ENCODE assay signal across 8 mouse cellular contexts in the genomic region with DNA sequence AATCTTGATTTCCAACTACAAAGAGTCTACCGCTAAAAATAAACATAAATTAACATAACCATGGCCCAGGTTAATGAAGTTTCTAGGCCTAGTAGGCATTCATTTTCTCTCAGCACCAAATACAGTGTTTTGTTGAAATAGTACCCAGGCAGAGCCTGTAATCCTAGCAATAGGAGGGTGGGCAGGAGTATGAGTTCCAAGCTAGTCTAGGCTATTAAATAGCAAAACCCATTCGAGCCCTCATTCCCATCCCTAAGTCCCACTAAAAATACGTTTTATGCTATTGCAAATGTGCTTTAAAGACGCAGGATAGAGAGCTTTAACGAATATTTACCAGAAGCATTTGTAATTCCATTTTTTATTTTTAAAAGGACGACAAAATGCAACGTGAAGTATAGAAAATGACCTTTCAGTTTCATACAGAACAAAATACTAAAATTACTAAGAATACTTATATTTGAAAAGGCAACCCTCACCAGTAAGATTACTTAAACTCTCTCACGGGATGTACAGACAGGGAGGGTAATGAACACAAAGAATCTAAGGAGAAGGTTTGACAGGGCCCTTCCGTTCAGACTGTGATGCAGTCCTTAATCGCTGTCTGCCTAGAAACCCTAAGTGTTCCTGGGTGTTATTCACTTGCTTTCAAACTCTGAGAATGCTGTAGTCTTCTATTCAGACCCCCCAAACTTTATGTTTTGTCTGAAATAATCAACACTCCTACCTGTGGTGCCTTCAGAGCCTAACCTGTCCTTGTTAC. TPM values are rescaled to one million over a fixed set of nuclear protein-coding genes. Genes with fewer than 3 reads are reported as not detected.
A peak's percentile ranks its signal among the peaks of the same experiment; 100 is the strongest.
DNase-seq lines count a peak whose midpoint lies in the region; ATAC-seq and TF ChIP-seq lines count a peak whose summit lies in the region.

No protein-coding gene starts in this region.

- no peaks in the 10 kb centered on the region for H3K9me3 ChIP-seq in megakaryocyte, embryonic 14.5 days
- H3K9me3 ChIP-seq in embryonic facial prominence, embryonic 14.5 days (ENCODE audit: control insufficient read depth, low read length), result no peaks in the 10 kb centered on the region
- no peaks in the 10 kb centered on the region for H3K9me3 ChIP-seq in intestine, embryonic 16.5 days (ENCODE audit: control insufficient read depth, low read length)

- DNase-seq in embryonic facial prominence, embryonic 14.5 days (ENCODE audit: low spot score), result no peak
- no peak for DNase-seq in layer of hippocampus, postnatal 36 days
- DNase-seq in kidney, postnatal 25 days, result no peak
- DNase-seq in frontal cortex, postnatal 36 days (ENCODE audit: low spot score in 2 of 2), result no peak

- WGBS in embryonic facial prominence, embryonic 14.5 days, result under 1% methylated on average over 10 of the region's 10 CpGs
- 2% methylated on average over 10 of the region's 10 CpGs for WGBS in intestine, embryonic 16.5 days
- under 1% methylated on average over 10 of the region's 10 CpGs for WGBS in olfactory bulb, adult 2 months

- H3K9ac ChIP-seq in embryonic facial prominence, embryonic 14.5 days (ENCODE audit: low read depth, low read length), result peak overlapping the region; percentile 100
- peak overlapping the region; percentile 100 for H3K9ac ChIP-seq in intestine, embryonic 16.5 days (ENCODE audit: low read depth, low read length)

- peak overlapping the region; percentile 100 for H3K4me3 ChIP-seq in megakaryocyte, embryonic 14.5 days (replicated peaks)
- peak overlapping the region; percentile 98 for H3K4me3 ChIP-seq in embryonic facial prominence, embryonic 14.5 days (ENCODE audit: low read depth, low read length)
- H3K4me3 ChIP-seq in intestine, embryonic 16.5 days (ENCODE audit: low read length), result peak overlapping the region; percentile 97
- H3K4me3 ChIP-seq in olfactory bulb, adult 2 months (ENCODE audit: insufficient read depth, low read depth, low read length), result peak overlapping the region; percentile 65

- ATAC-seq in megakaryocyte, adult 5-6 weeks (ENCODE audit: poor library complexity, severe bottlenecking), result no peak
- no peak for ATAC-seq in embryonic facial prominence, embryonic 14.5 days (ENCODE audit: low read depth)
- peak; percentile 1; the same call in 1 of the 2 replicates for ATAC-seq in intestine, embryonic 16.5 days

- H3K27ac ChIP-seq in embryonic facial prominence, embryonic 14.5 days (replicated peaks; ENCODE audit: low read depth, low read length), result peak overlapping the region; percentile 100
- peak overlapping the region; percentile 100 for H3K27ac ChIP-seq in intestine, embryonic 16.5 days (ENCODE audit: low read length)
- peak overlapping the region; percentile 98 for H3K27ac ChIP-seq in olfactory bulb, adult 2 months (ENCODE audit: insufficient read depth, low read depth, low read length)

- peak overlapping the region; percentile 92 for H3K4me2 ChIP-seq in embryonic facial prominence, embryonic 14.5 days (ENCODE audit: low read depth, low read length)
- peak overlapping the region; percentile 83 for H3K4me2 ChIP-seq in intestine, embryonic 16.5 days (ENCODE audit: low read depth, low read length)

- no peaks in the 10 kb centered on the region for H3K27me3 ChIP-seq in megakaryocyte, embryonic 14.5 days (replicated peaks)
- no peaks in the 10 kb centered on the region for H3K27me3 ChIP-seq in embryonic facial prominence, embryonic 14.5 days (replicated peaks; ENCODE audit: control insufficient read depth, insufficient read depth, low read length)
- no peaks in the 10 kb centered on the region for H3K27me3 ChIP-seq in intestine, embryonic 16.5 days (replicated peaks; ENCODE audit: control insufficient read depth, insufficient read depth, low read length)

- TF ChIP-seq POLR2A in olfactory bulb, adult 2 months (IDR thresholded peaks at IDR 0.05; ENCODE audit: insufficient read depth, low read depth, low read length), result no peak

- TF ChIP-seq CTCF in olfactory bulb, adult 2 months (IDR thresholded peaks at IDR 0.05; ENCODE audit: insufficient read depth, low read depth, low read length), result no peak

- H3K36me3 ChIP-seq in megakaryocyte, embryonic 14.5 days (replicated peaks; ENCODE audit: low read length), result peaks cover 18% of the 10 kb centered on the region
- 0 out of 2 replicates have a peak, but pooled peaks cover 5% of the 10 kb centered on the region for H3K36me3 ChIP-seq in embryonic facial prominence, embryonic 14.5 days (ENCODE audit: control insufficient read depth, insufficient read depth, low read length)
- no peaks in the 10 kb centered on the region for H3K36me3 ChIP-seq in intestine, embryonic 16.5 days (ENCODE audit: control insufficient read depth, insufficient read depth, low read length)

- H3K4me1 ChIP-seq in megakaryocyte, embryonic 14.5 days, result peaks cover 34% of the 10 kb centered on the region
- peaks cover 30% of the 10 kb centered on the region for H3K4me1 ChIP-seq in embryonic facial prominence, embryonic 14.5 days (ENCODE audit: control insufficient read depth, insufficient read depth, low read length)
- peaks cover 12% of the 10 kb centered on the region for H3K4me1 ChIP-seq in intestine, embryonic 16.5 days (ENCODE audit: control insufficient read depth, insufficient read depth, low read length)
- no peaks in the 10 kb centered on the region for H3K4me1 ChIP-seq in olfactory bulb, adult 2 months (ENCODE audit: control insufficient read depth, insufficient read depth, low read length)

RNA-seq across cellular contexts. Expression of a gene that starts 2.1 kb away (rescaled TPM):
- 4.6 and 6.2 TPM in 2 replicates for polyA plus RNA-seq in megakaryocyte, embryonic 14.5 days (2012; ENCODE audit: insufficient read depth, low replicate concordance)
- 148 and 158 TPM in 2 replicates for total RNA-seq in megakaryocyte, adult 5-6 weeks (2015)
- total RNA-seq in megakaryocyte, adult 5-6 weeks (2017), result 63.3 and 69.2 TPM in 2 replicates
- polyA plus RNA-seq in embryonic facial prominence, embryonic 14.5 days (2014; fragmentation: Nextera tagmentation; extraction: Ambion mirVana), result 66.0 and 85.2 TPM in 2 replicates
- 74.6 and 83.1 TPM in 2 replicates for polyA plus RNA-seq in intestine, embryonic 16.5 days (2015; fragmentation: Nextera tagmentation; extraction: Ambion mirVana)
- polyA plus RNA-seq in olfactory bulb, adult 2 months (2012; ENCODE audit: insufficient read depth, insufficient read length, low replicate concordance, missing spikeins), result 94.8 and 315 TPM in 2 replicates
- 10 to 100 TPM; 90.9 to 92.2 TPM for total RNA-seq in layer of hippocampus, postnatal 36 days (2021)
